Mouse (Mus musculus): ENCODE data around the gene Creb3l1. TPM values are rescaled to one million over a fixed set of nuclear protein-coding genes. Genes with fewer than 3 reads are reported as not detected.

Creb3l1 gene
- polyA plus RNA-seq, 2 experiments = 28.5 to 37.5 TPM

- Histone ChIP-seq H3K4me2 (replicated peaks; ENCODE audit: low read depth, low read length, severe bottlenecking) (no peak overlapping the region), H3K9ac (ENCODE audit: low read depth, low read length, severe bottlenecking) (no peak overlapping the region), H3K4me1 (ENCODE audit: control insufficient read depth, insufficient read depth, low read length) (peaks cover 22% of the 10 kb centered on the region), H3K27me3 (ENCODE audit: control insufficient read depth, insufficient read depth, low read length) (no peaks in the 10 kb centered on the region), H3K4me3 (replicated peaks; ENCODE audit: low read length) (no peak overlapping the region), H3K36me3 (ENCODE audit: control insufficient read depth, insufficient read depth, low read length) (no peaks in the 10 kb centered on the region), H3K27ac (replicated peaks; ENCODE audit: low read depth, low read length) (no peak overlapping the region), H3K9me3 (ENCODE audit: control insufficient read depth, low read length) (no peaks in the 10 kb centered on the region)
- no peak for ATAC-seq (ENCODE audit: low FRiP score, low read depth)
- no peak for DNase-seq (ENCODE audit: low spot score)
- TF ChIP-seq POLR2A (IDR thresholded peaks at IDR 0.05; ENCODE audit: borderline replicate concordance, extremely low read depth, insufficient read depth, insufficient read length) = no peak
- 70% methylated on average over 7 of the region's 7 CpGs for WGBS
These were observed 19.7 kb downstream of the Creb3l1 start for GRCm38 (mm10) chr2:92004617-92005016.

- Histone ChIP-seq H3K36me3 (ENCODE audit: control insufficient read depth, insufficient read depth, low read length) (peaks cover 7% of the 10 kb centered on the region), H3K27ac (replicated peaks; ENCODE audit: low read depth, low read length) (no peak overlapping the region), H3K27me3 (ENCODE audit: control insufficient read depth, insufficient read depth, low read length) (no peaks in the 10 kb centered on the region), H3K4me3 (replicated peaks; ENCODE audit: low read length) (no peak overlapping the region), H3K9ac (ENCODE audit: low read depth, low read length, severe bottlenecking) (no peak overlapping the region), H3K4me2 (replicated peaks; ENCODE audit: low read depth, low read length, severe bottlenecking) (no peak overlapping the region), H3K9me3 (ENCODE audit: control insufficient read depth, low read length) (no peaks in the 10 kb centered on the region), H3K4me1 (ENCODE audit: control insufficient read depth, insufficient read depth, low read length) (no peaks in the 10 kb centered on the region)
- no peak for DNase-seq (ENCODE audit: low spot score)
- no peak for TF ChIP-seq POLR2A (IDR thresholded peaks at IDR 0.05; ENCODE audit: borderline replicate concordance, extremely low read depth, insufficient read depth, insufficient read length)
- no peak for ATAC-seq (ENCODE audit: low FRiP score, low read depth)
- 79% methylated on average over 16 of the region's 16 CpGs for WGBS
These were observed 26.2 kb downstream of the Creb3l1 start for GRCm38 (mm10) chr2:91997905-91998608.

GRCm38 (mm10) chr2:91996006-91996405 lies 28.3 kb downstream of the Creb3l1 start:
- ATAC-seq (ENCODE audit: low FRiP score, low read depth) (no peak), DNase-seq (ENCODE audit: low spot score) (no peak)
- Histone ChIP-seq H3K4me3 (replicated peaks; ENCODE audit: low read length) (no peak overlapping the region), H3K4me1 (ENCODE audit: control insufficient read depth, insufficient read depth, low read length) (no peaks in the 10 kb centered on the region), H3K27ac (replicated peaks; ENCODE audit: low read depth, low read length) (no peak overlapping the region), H3K9ac (ENCODE audit: low read depth, low read length, severe bottlenecking) (no peak overlapping the region), H3K4me2 (replicated peaks; ENCODE audit: low read depth, low read length, severe bottlenecking) (no peak overlapping the region), H3K27me3 (ENCODE audit: control insufficient read depth, insufficient read depth, low read length) (no peaks in the 10 kb centered on the region), H3K36me3 (ENCODE audit: control insufficient read depth, insufficient read depth, low read length) (peaks cover 7% of the 10 kb centered on the region), H3K9me3 (ENCODE audit: control insufficient read depth, low read length) (no peaks in the 10 kb centered on the region)
- TF ChIP-seq POLR2A (IDR thresholded peaks at IDR 0.05; ENCODE audit: borderline replicate concordance, extremely low read depth, insufficient read depth, insufficient read length) = no peak
- WGBS = 75% methylated on average over 5 of the region's 5 CpGs

- no peak overlapping the region for H3K9ac ChIP-seq (ENCODE audit: low read depth, low read length, severe bottlenecking)
- H3K27me3 ChIP-seq (ENCODE audit: control insufficient read depth, insufficient read depth, low read length) = no peaks in the 10 kb centered on the region
- no peak for TF ChIP-seq POLR2A (IDR thresholded peaks at IDR 0.05; ENCODE audit: borderline replicate concordance, extremely low read depth, insufficient read depth, insufficient read length)
- H3K4me2 ChIP-seq (replicated peaks; ENCODE audit: low read depth, low read length, severe bottlenecking) = no peak overlapping the region
- H3K4me3 ChIP-seq (replicated peaks; ENCODE audit: low read length) = no peak overlapping the region
- no peaks in the 10 kb centered on the region for H3K9me3 ChIP-seq (ENCODE audit: control insufficient read depth, low read length)
- WGBS = 81% methylated on average over 3 of the region's 3 CpGs
- H3K27ac ChIP-seq (replicated peaks; ENCODE audit: low read depth, low read length) = no peak overlapping the region
- DNase-seq (ENCODE audit: low spot score) = no peak
- ATAC-seq (ENCODE audit: low FRiP score, low read depth) = no peak
- H3K4me1 ChIP-seq (ENCODE audit: control insufficient read depth, insufficient read depth, low read length) = no peaks in the 10 kb centered on the region
- H3K36me3 ChIP-seq (ENCODE audit: control insufficient read depth, insufficient read depth, low read length) = peaks cover 15% of the 10 kb centered on the region
These were observed 30.9 kb downstream of the Creb3l1 start for GRCm38 (mm10) chr2:91993409-91993808.

GRCm38 (mm10) chr2:91989750-91990149 lies 34.6 kb downstream of the Creb3l1 start:
- TF ChIP-seq POLR2A (IDR thresholded peaks at IDR 0.05; ENCODE audit: borderline replicate concordance, extremely low read depth, insufficient read depth, insufficient read length) = no peak
- Histone ChIP-seq H3K4me2 (replicated peaks; ENCODE audit: low read depth, low read length, severe bottlenecking) (no peak overlapping the region), H3K27me3 (ENCODE audit: control insufficient read depth, insufficient read depth, low read length) (no peaks in the 10 kb centered on the region; the same call in 1 of the 2 replicates), H3K4me3 (replicated peaks; ENCODE audit: low read length) (no peak overlapping the region), H3K9ac (ENCODE audit: low read depth, low read length, severe bottlenecking) (no peak overlapping the region), H3K36me3 (ENCODE audit: control insufficient read depth, insufficient read depth, low read length) (peaks cover 15% of the 10 kb centered on the region), H3K27ac (replicated peaks; ENCODE audit: low read depth, low read length) (no peak overlapping the region), H3K9me3 (ENCODE audit: control insufficient read depth, low read length) (no peaks in the 10 kb centered on the region), H3K4me1 (ENCODE audit: control insufficient read depth, insufficient read depth, low read length) (peaks cover under 1% of the 10 kb centered on the region; the same call in 1 of the 2 replicates)
- ATAC-seq (ENCODE audit: low FRiP score, low read depth) = no peak
- DNase-seq (ENCODE audit: low spot score) = no peak

Measured in limb, embryonic 14.5 days (tissue).